Mouse (Mus musculus) neutrophil, adult 65 days (primary cell): ENCODE measurements around the gene Nanos3. TPM values are rescaled to one million over a fixed set of nuclear protein-coding genes. Genes with fewer than 3 reads are reported as not detected.

Experiments used
- total RNA-seq: library from RNA; stranded (reverse); gene quantifications from 2 replicates; pipeline ENCODE4 v1.2.4, GENCODE M21; 2023

Gene Nanos3
- not detected in 2 replicates for total RNA-seq

DNA sequence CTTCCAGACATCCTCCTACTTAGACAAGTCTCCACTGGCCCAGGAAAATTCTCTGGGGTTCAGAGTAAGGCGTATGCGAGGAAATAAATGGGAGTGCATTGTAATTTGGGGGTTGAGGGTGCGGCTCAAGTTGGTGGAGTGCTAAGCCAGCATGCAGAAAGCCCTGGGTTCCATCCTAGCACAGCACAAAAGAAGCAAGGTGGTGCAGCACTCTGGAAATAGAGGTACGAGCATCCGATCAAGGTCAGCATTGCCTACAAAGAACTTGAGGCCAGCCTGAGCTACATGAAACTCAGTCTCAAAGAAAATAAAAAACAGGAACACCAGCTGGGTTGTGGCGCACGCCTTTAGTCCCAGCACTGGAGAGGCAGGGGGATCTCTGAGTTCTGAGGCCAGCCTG, at the start of gene Nanos3:
TSS of gene Nanos3 (minus strand) at position 101 of the 400 bp plus-strand sequence.

DNA sequence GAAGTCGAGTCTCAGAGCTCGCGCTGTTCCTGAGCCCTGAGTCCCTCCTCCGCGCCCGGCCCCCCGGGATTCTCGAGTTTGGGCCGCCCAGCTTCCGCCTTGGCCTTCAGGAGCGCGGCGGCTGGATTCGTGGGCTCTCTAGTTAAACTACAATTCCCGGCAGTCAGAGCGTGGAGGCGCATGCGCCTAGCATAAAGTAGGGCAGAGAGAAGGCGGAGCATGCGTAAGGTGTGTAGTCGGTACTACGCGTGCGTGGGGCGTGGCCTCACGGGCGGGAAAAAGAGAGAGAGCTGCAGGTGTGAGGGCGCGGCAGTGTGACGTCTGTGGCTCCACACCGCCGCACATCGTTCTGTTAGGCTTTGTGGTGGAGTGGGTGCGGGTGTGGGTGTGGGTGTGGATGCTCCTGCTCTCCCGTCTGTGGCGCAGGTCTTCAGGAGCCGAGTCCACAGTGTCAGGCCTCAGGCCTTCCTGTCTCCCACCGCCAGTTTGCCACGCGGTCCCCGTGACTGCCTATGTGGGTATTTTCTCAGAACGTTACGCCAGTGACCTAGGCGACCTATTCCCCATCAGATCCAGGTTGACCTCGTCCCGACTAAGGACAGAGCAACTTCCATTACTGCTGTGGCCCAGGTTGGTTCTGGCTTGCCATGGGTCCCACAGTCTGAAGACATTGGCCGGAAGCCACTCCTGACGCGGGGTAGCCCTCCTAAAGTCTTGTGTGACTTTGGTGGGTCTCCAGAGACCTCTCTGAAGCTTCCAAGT, 37.1 kb downstream of the Nanos3 start, which contains the start of the genes Cc2d1a and 4930432K21Rik:
TSS of gene Cc2d1a (minus strand) at position 168 of the 762 bp plus-strand sequence.
TSS of gene 4930432K21Rik (plus strand) at position 257 of the 762 bp plus-strand sequence.

DNA sequence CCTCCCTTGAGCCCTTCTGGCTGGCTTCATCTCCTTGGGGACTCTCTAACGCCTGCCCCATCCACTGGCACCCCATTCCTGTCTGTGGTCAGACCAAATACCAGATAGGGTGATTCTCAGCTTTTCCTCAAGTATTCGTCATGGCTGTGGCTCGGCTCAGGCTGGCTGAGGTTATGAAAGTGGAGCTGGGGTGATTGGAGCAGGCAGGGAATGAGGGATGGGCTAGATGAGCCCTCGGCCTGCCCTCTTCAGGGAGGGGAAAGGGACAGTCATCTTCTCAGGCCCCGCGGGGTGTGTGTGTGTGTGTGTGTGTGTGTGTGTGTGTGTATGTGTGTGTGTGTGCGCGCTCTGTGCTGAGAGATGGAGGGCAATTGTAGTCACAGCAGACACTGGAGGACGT, 59.4 kb downstream of the Nanos3 start, which contains the start of gene Podnl1:
TSS of gene Podnl1 (plus strand) at position 334 of the 400 bp plus-strand sequence.

Other genes with a start within 250 kb of the Nanos3 start
- 0.16 TPM in 1 of 2 replicates, not detected in the other for gene Gm10644, start 230.0 kb downstream of the Nanos3 start, total RNA-seq
- gene Asf1b, start 229.7 kb downstream of the Nanos3 start, total RNA-seq, result 39.2 and 41.4 TPM in 2 replicates
- 29.2 and 30.6 TPM in 2 replicates for gene Prkaca, start 212.2 kb downstream of the Nanos3 start, total RNA-seq
- gene Samd1, start 187.5 kb downstream of the Nanos3 start, total RNA-seq, result 28.4 and 32.0 TPM in 2 replicates
- not detected in 2 replicates for gene 1700067K01Rik, start 183.7 kb downstream of the Nanos3 start, total RNA-seq
- gene 2210011C24Rik, start 173.0 kb downstream of the Nanos3 start, total RNA-seq, result not detected in 2 replicates
- gene Palm3, start 163.7 kb downstream of the Nanos3 start, total RNA-seq, result 0.16 TPM in 1 of 2 replicates, not detected in the other
- 0.77 and 1.6 TPM in 2 replicates for gene Il27ra, start 142.6 kb downstream of the Nanos3 start, total RNA-seq
- gene Rln3, start 140.2 kb downstream of the Nanos3 start, total RNA-seq, result not detected in 2 replicates
- 2.9 and 3.0 TPM in 2 replicates for gene Gm10643, start 120.1 kb downstream of the Nanos3 start, total RNA-seq
- 61.0 and 67.9 TPM in 2 replicates for gene Rfx1, start 118.4 kb downstream of the Nanos3 start, total RNA-seq
- 24.7 and 26.8 TPM in 2 replicates for gene Dcaf15, start 80.4 kb downstream of the Nanos3 start, total RNA-seq
- gene Podnl1, start 59.2 kb downstream of the Nanos3 start, total RNA-seq, result 0.28 TPM in 1 of 2 replicates, not detected in the other
- gene Cc2d1a, start 37.3 kb downstream of the Nanos3 start, total RNA-seq, result 14.9 and 20.3 TPM in 2 replicates
- 0.28 TPM in 1 of 2 replicates, not detected in the other for gene 4930432K21Rik, start 37.2 kb downstream of the Nanos3 start, total RNA-seq
- gene Zswim4, start 51.8 kb upstream of the Nanos3 start, total RNA-seq, result 85.3 and 107 TPM in 2 replicates
- gene D8Ertd738e, start 64.5 kb upstream of the Nanos3 start, total RNA-seq, result 179 and 201 TPM in 2 replicates
- 5.9 and 6.8 TPM in 2 replicates for gene Mri1, start 72.1 kb upstream of the Nanos3 start, total RNA-seq
- gene Ccdc130, start 85.2 kb upstream of the Nanos3 start, total RNA-seq, result 13.1 and 14.1 TPM in 2 replicates
- 0.07 and 0.41 TPM in 2 replicates for gene Cacna1a, start 203.2 kb upstream of the Nanos3 start, total RNA-seq